Mouse (Mus musculus) intestine, embryonic 15.5 days (tissue): ENCODE measurements around the gene Tanc1. TPM values are rescaled to one million over a fixed set of nuclear protein-coding genes. Genes with fewer than 3 reads are reported as not detected.

ENCODE experiments used
- ATAC-seq: fragments of 200-750 bp; cut with Nextera tagmentation; 2 replicates; pipeline ENCODE4 v1.8.0; 2017; ENCODE audit warnings: moderate TSS enrichment, moderate library complexity
- H3K27ac ChIP-seq: fragments of 300-500 bp; sonication (generic); 2 replicates; pipeline ENCODE4 v1.5.1; 2015; ENCODE audit warnings: mild to moderate bottlenecking, inconsistent platforms
- H3K27me3 ChIP-seq: fragments of 300-500 bp; sonication (generic); replicated peaks from 2 replicates; pipeline ENCODE4 v1.6.1; 2015; ENCODE audit warnings: inconsistent platforms
- H3K36me3 ChIP-seq: fragments of 300-500 bp; sonication (generic); 2 replicates; pipeline ENCODE4 v1.6.1; 2015; ENCODE audit warnings: inconsistent platforms
- H3K4me1 ChIP-seq: fragments of 300-500 bp; sonication (generic); replicated peaks from 2 replicates; pipeline ENCODE4 v1.6.1; 2015; ENCODE audit warnings: inconsistent platforms
- H3K4me2 ChIP-seq: fragments of 300-500 bp; sonication (generic); replicated peaks from 2 replicates; pipeline ENCODE4 v1.6.1; 2015; ENCODE audit warnings: mild to moderate bottlenecking, inconsistent platforms
- H3K4me3 ChIP-seq: fragments of 300-500 bp; sonication (generic); replicated peaks from 2 replicates; pipeline ENCODE4 v1.5.1; 2015; ENCODE audit warnings: inconsistent platforms
- H3K9ac ChIP-seq: fragments of 300-500 bp; sonication (generic); 2 replicates; pipeline ENCODE4 v1.6.1; 2015; ENCODE audit warnings: inconsistent platforms
- H3K9me3 ChIP-seq: fragments of 300-500 bp; sonication (generic); 2 replicates; pipeline ENCODE4 v1.6.1; 2016; ENCODE audit warnings: inconsistent platforms
- WGBS: fragments of 180-500 bp; shearing (Covaris S2); methylation state at CpG from one replicate; pipeline ENCODE4 v1.1.7; 2015; 5-methylcytosine and 5-hydroxymethylcytosine counted together
- polyA plus RNA-seq: library from polyadenylated mRNA; unstranded; fragments of >200 nt; fragmentation: Nextera tagmentation; extraction: Ambion mirVana; gene quantifications from 2 replicates; pipeline ENCODE4 v1.2.1, GENCODE M21; 2015

The Tanc1 gene
- polyA plus RNA-seq, 1 experiment from 2014 or later, result 19.8 TPM

DNA sequence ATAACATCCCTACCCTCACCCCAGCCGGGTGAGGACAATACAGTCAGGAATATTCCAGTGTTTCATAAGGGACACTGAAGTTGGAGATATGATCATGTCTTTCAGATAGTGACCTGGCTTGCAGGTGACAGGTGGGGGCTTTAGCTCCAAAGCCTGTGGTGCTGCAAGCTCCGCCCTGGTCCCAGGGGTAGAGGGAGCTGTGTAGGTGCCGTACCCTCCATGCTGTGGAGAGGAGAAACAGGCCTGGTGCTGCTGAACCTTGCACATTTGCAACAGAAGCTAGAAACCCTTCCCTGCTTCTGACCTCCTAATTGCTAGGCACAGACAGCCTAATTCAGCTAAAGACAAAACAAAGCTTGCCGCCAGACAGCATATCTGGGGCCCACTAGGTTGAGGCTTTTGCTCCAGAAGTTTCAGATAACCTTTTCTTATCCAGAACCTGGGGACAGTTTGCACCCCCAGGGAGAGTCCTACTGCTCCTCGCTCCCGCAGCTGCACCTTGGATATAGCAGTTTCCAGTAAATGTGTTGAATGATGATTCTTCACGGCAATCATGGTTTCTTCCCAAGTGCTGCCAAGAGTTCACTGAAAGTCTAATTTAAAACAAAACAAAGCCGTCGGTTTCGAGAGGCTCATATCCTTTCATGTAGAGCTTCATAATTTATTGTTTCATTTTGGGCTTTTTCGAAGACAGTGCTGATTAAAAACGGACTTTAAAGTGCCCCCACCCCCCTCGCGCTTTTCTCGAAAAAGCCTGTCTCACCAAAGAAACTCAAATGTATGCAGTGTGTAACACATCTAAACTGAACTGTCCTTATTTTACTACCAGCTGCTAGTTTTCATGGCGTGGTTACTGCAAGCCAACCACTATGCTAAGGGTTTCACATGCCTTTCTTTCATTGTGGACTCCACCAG lies 49.3 kb downstream of the Tanc1 start:
- Histone ChIP-seq H3K4me3 (no peak overlapping the region), H3K27me3 (no peaks in the 10 kb centered on the region), H3K9ac (0 out of 2 replicates have a peak overlapping the region, but pooled peaks have one; percentile 26), H3K9me3 (no peaks in the 10 kb centered on the region), H3K27ac (peak overlapping the region; percentile 52; the same call in 1 of the 2 replicates), H3K4me2 (peak overlapping the region; percentile 33), H3K4me1 (peaks cover 16% of the 10 kb centered on the region), H3K36me3 (no peaks in the 10 kb centered on the region)
- 28% methylated on average over 16 of the region's 16 CpGs for WGBS
- ATAC-seq, result peak; percentile 62

DNA sequence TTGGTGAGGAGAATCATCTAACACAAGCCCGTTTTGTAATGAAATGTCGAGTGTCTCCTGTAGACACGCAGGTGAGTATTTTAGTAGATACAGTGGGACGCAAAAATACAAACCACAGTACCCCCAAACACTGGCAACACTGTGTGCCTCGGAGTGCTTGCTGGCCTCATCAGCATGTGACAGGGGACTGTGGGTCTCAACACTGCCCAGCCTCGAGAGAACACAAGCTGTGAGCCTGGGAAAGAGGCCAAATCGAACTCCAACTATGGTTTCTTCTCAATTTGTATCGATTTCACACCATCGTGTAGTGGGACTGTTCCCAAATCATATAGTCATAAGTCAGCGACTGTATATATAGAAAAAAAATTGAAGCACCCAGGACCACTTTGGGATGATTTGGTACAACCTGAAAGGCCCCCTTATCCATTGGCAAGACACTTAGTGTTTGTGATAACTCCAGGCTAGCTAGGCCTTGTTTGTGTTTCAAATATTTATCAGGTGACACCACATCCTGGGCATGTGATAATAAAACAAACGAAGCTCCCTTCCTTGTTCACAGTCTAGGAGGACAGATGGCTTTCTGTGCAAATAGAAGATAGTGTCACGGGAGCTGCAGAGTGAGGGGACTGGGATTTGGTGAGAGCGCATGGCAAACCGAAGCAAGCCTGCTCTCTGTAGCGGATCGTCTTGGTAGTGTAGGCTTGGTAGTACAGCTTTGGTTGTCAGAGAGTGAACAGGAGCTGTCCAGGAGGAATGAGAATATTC lies 53.1 kb downstream of the Tanc1 start:
- 68% methylated on average over 16 of the region's 16 CpGs for WGBS

GRCm38 (mm10) chr2:59666533-59666932 lies 54.7 kb downstream of the Tanc1 start:
- Histone ChIP-seq H3K4me3 (no peak overlapping the region), H3K4me2 (no peak overlapping the region), H3K27me3 (no peaks in the 10 kb centered on the region), H3K4me1 (peaks cover 15% of the 10 kb centered on the region), H3K36me3 (no peaks in the 10 kb centered on the region), H3K9me3 (no peaks in the 10 kb centered on the region), H3K9ac (no peak overlapping the region), H3K27ac (no peak overlapping the region)
- no peak for ATAC-seq
- 75% methylated on average over 5 of the region's 5 CpGs for WGBS

More for the DNA sequence above, 53.1 kb downstream of the Tanc1 start:
- Histone ChIP-seq H3K27me3 (no peaks in the 10 kb centered on the region), H3K36me3 (no peaks in the 10 kb centered on the region), H3K4me2 (no peak overlapping the region), H3K4me1 (peaks cover 14% of the 10 kb centered on the region), H3K27ac (no peak overlapping the region), H3K9me3 (no peaks in the 10 kb centered on the region), H3K4me3 (no peak overlapping the region), H3K9ac (no peak overlapping the region)
- no peak; the same call in 1 of the 2 replicates for ATAC-seq

- Histone ChIP-seq H3K27me3 (no peaks in the 10 kb centered on the region), H3K4me2 (peak overlapping the region; percentile 37), H3K4me3 (no peak overlapping the region), H3K36me3 (no peaks in the 10 kb centered on the region), H3K4me1 (peaks cover 39% of the 10 kb centered on the region), H3K9ac (no peak overlapping the region), H3K27ac (peak overlapping the region; percentile 91), H3K9me3 (no peaks in the 10 kb centered on the region)
- peak; percentile 96 for ATAC-seq
- 35% methylated on average over 15 of the region's 15 CpGs for WGBS
These were observed 58.5 kb downstream of the Tanc1 start for GRCm38 (mm10) chr2:59670087-59671060.

DNA sequence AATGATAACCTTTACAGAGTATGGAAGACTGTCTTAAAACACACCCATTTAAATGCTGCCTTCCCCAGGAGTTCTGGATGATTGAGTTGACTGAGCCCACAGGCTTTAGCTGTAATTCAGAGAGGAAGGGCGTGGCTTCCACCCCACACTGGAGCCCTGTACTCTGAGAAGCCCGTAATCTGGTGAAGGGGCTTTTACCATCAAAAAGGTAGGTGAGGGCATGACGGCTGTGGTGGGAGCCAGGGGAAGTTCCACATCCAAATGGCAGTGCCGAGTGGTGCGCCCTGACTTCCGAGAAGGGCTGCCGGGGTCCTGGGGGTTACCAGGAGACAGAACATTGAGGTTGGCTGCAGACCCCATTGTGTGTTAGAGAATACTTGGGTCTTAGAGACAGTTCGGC lies 59.8 kb downstream of the Tanc1 start:
- no peak overlapping the region for H3K4me3 ChIP-seq
- no peak overlapping the region for H3K9ac ChIP-seq
- no peaks in the 10 kb centered on the region for H3K27me3 ChIP-seq
- no peak overlapping the region for H3K4me2 ChIP-seq
- no peaks in the 10 kb centered on the region for H3K9me3 ChIP-seq
- H3K4me1 ChIP-seq, result peaks cover 51% of the 10 kb centered on the region
- H3K27ac ChIP-seq, result peak overlapping the region; percentile 19; the same call in 1 of the 2 replicates
- WGBS, result 68% methylated on average over 8 of the region's 8 CpGs
- no peaks in the 10 kb centered on the region for H3K36me3 ChIP-seq
- ATAC-seq, result no peak

DNA sequence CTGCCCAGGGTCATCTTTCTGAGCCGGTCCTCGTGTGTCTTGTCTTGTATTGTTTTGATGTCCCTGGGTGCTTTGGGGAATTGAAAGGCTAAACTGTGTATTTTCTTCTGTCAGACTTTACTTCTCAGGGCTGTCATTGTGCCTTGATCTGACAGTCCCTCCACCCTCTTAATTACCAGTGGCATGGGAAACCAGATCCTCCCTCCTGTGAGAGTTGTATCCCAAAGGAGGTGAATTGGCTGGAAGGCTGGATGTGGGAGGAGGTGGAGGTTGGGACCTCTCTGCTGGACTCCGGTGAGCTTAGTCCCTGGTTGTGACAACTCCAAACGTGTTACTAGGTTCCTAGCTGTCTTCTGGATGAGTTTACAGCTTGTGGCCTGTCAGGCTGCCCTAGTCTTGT lies 60.2 kb downstream of the Tanc1 start:
- 47% methylated on average over 4 of the region's 4 CpGs for WGBS
- H3K4me1 ChIP-seq, result peaks cover 54% of the 10 kb centered on the region
- peak overlapping the region; percentile 19; the same call in 1 of the 2 replicates for H3K27ac ChIP-seq

GRCm38 (mm10) chr2:59672686-59673085 lies 60.8 kb downstream of the Tanc1 start:
- H3K4me2 ChIP-seq, result no peak overlapping the region
- ATAC-seq, result no peak

More for the DNA sequence above, 60.2 kb downstream of the Tanc1 start:
- Histone ChIP-seq H3K9me3 (no peaks in the 10 kb centered on the region), H3K36me3 (no peaks in the 10 kb centered on the region), H3K4me2 (no peak overlapping the region), H3K9ac (no peak overlapping the region), H3K27me3 (no peaks in the 10 kb centered on the region), H3K4me3 (no peak overlapping the region)
- ATAC-seq, result no peak

DNA sequence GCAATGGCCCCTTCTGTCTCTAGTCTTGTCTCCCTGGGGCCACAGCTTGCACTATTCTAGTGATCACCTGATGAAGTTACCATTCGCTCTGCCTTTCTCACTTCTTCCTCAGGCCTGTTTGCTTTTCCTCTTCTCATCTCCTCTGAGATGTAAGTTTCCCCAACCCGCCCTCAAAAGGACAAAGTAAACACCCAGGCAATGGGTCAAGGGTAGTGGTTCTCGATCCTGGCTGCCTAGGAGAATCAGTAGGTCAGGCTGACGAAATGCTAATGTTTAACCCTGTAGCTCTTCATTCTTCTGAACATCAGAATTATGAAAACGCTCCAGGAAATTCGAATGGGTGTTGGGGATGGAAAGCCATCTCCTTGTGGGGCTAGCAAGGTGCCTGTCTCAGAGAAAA lies 61.5 kb downstream of the Tanc1 start:
- Histone ChIP-seq H3K36me3 (no peaks in the 10 kb centered on the region), H3K4me1 (peaks cover 54% of the 10 kb centered on the region), H3K4me3 (no peak overlapping the region), H3K27me3 (no peaks in the 10 kb centered on the region), H3K9ac (no peak overlapping the region), H3K9me3 (no peaks in the 10 kb centered on the region), H3K4me2 (no peak overlapping the region), H3K27ac (no peak overlapping the region)
- 71% methylated on average over 6 of the region's 6 CpGs for WGBS
- no peak for ATAC-seq

More at GRCm38 (mm10) chr2:59672686-59673085, 60.8 kb downstream of the Tanc1 start:
- Histone ChIP-seq H3K27me3 (no peaks in the 10 kb centered on the region), H3K9me3 (no peaks in the 10 kb centered on the region), H3K4me1 (peaks cover 54% of the 10 kb centered on the region), H3K4me3 (no peak overlapping the region), H3K27ac (no peak overlapping the region), H3K9ac (no peak overlapping the region), H3K36me3 (no peaks in the 10 kb centered on the region)
- 87% methylated on average over 8 of the region's 8 CpGs for WGBS

- no peak overlapping the region for H3K9ac ChIP-seq
- no peak overlapping the region for H3K4me3 ChIP-seq
- H3K9me3 ChIP-seq, result no peaks in the 10 kb centered on the region
- peaks cover 54% of the 10 kb centered on the region for H3K4me1 ChIP-seq
- H3K27ac ChIP-seq, result no peak overlapping the region
- H3K4me2 ChIP-seq, result no peak overlapping the region
- no peak for ATAC-seq
- WGBS, result 57% methylated on average over 1 of the region's 1 CpGs
- no peaks in the 10 kb centered on the region for H3K36me3 ChIP-seq
- no peaks in the 10 kb centered on the region for H3K27me3 ChIP-seq
These were observed 62.0 kb downstream of the Tanc1 start for GRCm38 (mm10) chr2:59673877-59674276.

- H3K4me3 ChIP-seq, result no peak overlapping the region
- 0 out of 2 replicates have a peak overlapping the region, but pooled peaks have one; percentile 78 for H3K27ac ChIP-seq
- ATAC-seq, result 0 out of 2 replicates have a peak, but pooled peaks have one; percentile 21
- no peak overlapping the region for H3K9ac ChIP-seq
- H3K4me1 ChIP-seq, result peaks cover 54% of the 10 kb centered on the region
- WGBS, result 44% methylated on average over 17 of the region's 17 CpGs
- H3K4me2 ChIP-seq, result no peak overlapping the region
- H3K9me3 ChIP-seq, result no peaks in the 10 kb centered on the region
- no peaks in the 10 kb centered on the region for H3K27me3 ChIP-seq
- H3K36me3 ChIP-seq, result no peaks in the 10 kb centered on the region
These were observed 63.6 kb downstream of the Tanc1 start for GRCm38 (mm10) chr2:59675270-59675995.

GRCm38 (mm10) chr2:59676041-59676440 lies 64.2 kb downstream of the Tanc1 start:
- H3K4me3 ChIP-seq, result no peak overlapping the region
- H3K4me1 ChIP-seq, result peaks cover 52% of the 10 kb centered on the region
- WGBS, result 70% methylated on average over 6 of the region's 6 CpGs
- H3K9ac ChIP-seq, result no peak overlapping the region
- H3K9me3 ChIP-seq, result no peaks in the 10 kb centered on the region
- ATAC-seq, result peak; percentile 10
- H3K27ac ChIP-seq, result peak overlapping the region; percentile 78
- no peaks in the 10 kb centered on the region for H3K36me3 ChIP-seq
- H3K27me3 ChIP-seq, result no peaks in the 10 kb centered on the region
- H3K4me2 ChIP-seq, result no peak overlapping the region
